Mouse (Mus musculus): ENCODE measurements at regions not wholly inside any gene's neighbourhood (a gene's known extent, or its start where the extent isn't known, plus 50 kb on each side); places are given as distances from the start of the nearest gene placed in this dataset.

DNA sequence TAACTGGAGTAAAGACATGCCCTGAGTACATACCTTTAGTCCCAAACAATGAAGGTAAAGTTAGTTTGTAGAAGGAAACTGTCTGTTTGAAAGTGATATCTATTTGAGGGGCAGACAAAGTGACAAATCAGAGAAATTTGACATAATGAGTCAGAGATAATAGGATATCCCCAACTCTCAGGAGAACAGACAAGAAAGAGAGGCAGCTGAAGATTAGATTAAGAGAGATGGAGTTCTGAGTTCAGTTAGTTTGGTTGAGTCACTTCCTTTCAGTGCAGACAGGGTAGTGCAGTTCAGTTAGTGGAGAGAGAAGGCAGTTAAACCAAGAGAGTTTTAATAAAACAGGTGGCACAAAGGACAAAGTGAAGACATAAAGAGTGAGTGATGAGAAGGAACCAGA, 477.4 kb upstream of the Diaph2 start:
- ATAC-seq (ENCODE audit: insufficient number of reproducible peaks, low FRiP score, low TSS enrichment) = no peak

DNA sequence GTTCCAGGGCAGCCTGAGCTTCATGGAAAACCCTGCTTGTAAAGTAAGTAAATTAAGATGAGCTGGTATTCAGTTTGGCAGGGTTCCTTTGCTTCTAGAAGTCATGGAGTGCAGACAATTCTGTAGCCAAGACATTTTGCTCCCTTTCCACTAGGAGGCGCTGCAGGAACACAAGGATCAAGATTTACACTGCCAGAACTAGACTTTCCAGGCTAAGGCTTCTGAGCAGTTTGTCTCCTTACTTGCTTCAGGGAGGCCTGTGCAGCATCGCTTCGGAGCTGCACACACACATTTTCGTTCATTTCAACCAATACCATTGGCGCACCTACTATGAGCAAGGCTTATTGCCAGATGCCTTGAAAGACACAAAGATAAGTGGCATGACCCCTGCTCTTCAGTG, 445.6 kb upstream of the Diaph2 start:
- peak; percentile 58 for ATAC-seq (ENCODE audit: insufficient number of reproducible peaks, low FRiP score, low TSS enrichment)

DNA sequence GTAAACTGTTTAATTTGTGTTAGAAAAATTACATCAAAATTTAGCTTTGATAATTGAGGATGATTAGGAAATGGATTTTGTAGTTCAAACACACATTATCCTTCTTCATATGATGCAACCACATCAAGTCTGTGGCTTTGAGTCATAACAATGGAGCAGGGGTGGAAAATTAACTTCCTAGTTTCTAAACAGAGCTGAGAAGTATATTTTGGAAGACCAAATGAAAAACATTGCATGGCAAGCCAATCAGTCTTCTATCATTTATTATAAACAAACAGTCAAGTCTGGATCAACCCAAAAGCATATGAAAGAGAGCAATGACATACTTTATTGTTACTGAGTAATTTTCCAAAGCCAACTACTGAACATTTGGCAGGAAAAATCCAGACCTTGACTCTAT, 440.2 kb upstream of the Diaph2 start:
- no peak for ATAC-seq (ENCODE audit: insufficient number of reproducible peaks, low FRiP score, low TSS enrichment)

DNA sequence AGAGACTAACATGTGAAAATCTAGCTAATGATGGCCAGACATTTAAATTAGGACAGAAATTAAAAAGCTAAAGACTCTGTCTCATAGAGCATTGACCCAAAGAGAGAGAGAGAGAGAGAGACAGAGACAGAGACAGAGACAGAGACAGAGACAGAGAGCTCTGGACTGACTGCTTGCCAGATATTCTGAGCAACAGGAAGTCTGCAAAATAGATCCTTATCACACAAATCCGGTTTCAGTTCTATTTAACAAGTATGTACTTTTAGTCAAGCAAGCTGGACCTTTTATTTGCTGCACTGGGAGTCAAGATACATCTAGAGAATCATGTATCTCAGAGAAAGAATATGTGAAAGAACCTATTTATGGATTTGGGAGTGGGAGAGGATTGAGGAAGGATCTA, 420.1 kb upstream of the Diaph2 start:
- ATAC-seq (ENCODE audit: insufficient number of reproducible peaks, low FRiP score, low TSS enrichment) = no peak

DNA sequence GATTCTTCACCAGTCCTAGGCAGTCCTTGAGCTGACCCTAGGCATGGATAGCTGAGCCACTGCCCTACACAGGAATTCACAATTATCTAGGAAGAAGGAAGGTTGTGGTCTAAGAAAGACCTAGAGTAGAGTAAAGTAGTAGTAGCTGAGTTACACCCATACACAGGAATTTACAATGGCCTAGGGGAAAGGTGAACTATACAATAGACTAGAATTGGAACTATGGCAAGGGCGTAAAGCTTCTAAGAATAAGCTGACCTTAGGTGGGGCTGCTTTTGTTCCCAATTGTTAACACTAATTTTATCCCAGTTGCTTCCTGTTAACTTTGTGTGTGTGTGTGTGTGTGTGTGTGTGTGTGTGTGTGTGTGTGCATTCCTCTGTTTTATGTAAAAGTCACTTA, 416.7 kb upstream of the Diaph2 start:
- ATAC-seq (ENCODE audit: insufficient number of reproducible peaks, low FRiP score, low TSS enrichment) = no peak
